Mouse (Mus musculus): ENCODE data around the gene Ikzf3. TPM values are rescaled to one million over a fixed set of nuclear protein-coding genes. Genes with fewer than 3 reads are reported as not detected.

Gene Ikzf3
- polyA plus RNA-seq, 1 experiment from 2014 or later = 0.20 TPM

DNA sequence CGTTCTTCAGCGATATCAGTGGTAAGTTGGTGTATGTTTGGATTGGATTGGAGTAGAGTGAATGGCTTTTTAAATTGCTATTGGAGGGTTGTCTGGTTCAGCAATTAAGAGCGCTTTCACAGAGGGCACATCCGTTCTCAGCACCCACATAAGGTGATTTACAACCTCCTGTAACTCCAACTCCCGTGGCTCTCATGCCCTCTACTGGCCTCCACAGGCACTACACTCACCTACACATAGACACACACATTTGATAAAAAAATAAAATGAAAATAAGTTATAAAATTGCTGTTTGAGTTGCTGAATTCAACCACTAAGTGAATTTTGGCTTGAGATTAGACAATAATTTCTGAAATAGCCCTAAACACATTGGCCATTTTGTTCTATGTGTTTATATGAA, 5.5 kb downstream of the Ikzf3 start:
- Histone ChIP-seq H3K36me3 (ENCODE audit: control insufficient read depth, insufficient read depth, low read length) (no peaks in the 10 kb centered on the region), H3K27me3 (ENCODE audit: control insufficient read depth, insufficient read depth, low read length) (peaks cover 23% of the 10 kb centered on the region), H3K4me3 (ENCODE audit: low read depth, low read length) (no peak overlapping the region), H3K9ac (replicated peaks; ENCODE audit: low read depth, low read length) (no peak overlapping the region), H3K9me3 (ENCODE audit: control insufficient read depth, low read length) (no peaks in the 10 kb centered on the region), H3K27ac (ENCODE audit: low read depth, low read length) (no peak overlapping the region), H3K4me1 (ENCODE audit: control insufficient read depth, insufficient read depth, low read length) (no peaks in the 10 kb centered on the region), H3K4me2 (ENCODE audit: low read depth, low read length) (no peak overlapping the region)
- ATAC-seq (ENCODE audit: low read depth) = no peak
- WGBS = 77% methylated on average over 5 of the region's 5 CpGs

DNA sequence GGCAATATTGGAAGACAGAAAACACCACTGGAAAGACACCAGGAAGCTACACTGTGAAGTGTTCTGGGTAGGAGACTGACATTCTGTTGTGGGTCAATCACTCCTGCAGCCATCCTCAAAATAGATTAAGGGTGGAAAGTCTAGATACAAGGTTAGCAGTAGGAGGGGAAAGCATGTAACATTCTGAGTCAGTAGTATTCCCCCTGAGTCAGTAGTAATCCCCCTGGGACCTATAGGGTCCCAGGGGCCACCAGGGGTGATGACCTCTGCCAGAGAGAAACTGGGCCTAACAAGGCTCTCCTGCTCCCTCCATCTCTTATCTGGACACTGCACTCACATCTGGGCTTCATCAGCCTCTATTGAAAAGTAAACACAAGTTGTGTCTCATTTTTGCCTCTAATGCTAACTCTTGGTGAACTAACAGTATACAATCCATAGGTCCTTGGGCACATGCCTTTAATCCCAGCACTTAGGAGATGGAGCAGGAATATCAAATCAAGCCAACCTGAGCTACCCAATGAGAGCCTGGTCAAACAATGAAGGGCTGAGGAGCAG, 8.3 kb downstream of the Ikzf3 start:
- Histone ChIP-seq H3K4me3 (ENCODE audit: low read depth, low read length) (no peak overlapping the region), H3K4me2 (ENCODE audit: low read depth, low read length) (no peak overlapping the region), H3K9ac (replicated peaks; ENCODE audit: low read depth, low read length) (no peak overlapping the region), H3K36me3 (ENCODE audit: control insufficient read depth, insufficient read depth, low read length) (no peaks in the 10 kb centered on the region), H3K9me3 (ENCODE audit: control insufficient read depth, low read length) (no peaks in the 10 kb centered on the region), H3K27ac (ENCODE audit: low read depth, low read length) (no peak overlapping the region), H3K4me1 (ENCODE audit: control insufficient read depth, insufficient read depth, low read length) (no peaks in the 10 kb centered on the region), H3K27me3 (ENCODE audit: control insufficient read depth, insufficient read depth, low read length) (peaks cover 3% of the 10 kb centered on the region)
- ATAC-seq (ENCODE audit: low read depth) = no peak

DNA sequence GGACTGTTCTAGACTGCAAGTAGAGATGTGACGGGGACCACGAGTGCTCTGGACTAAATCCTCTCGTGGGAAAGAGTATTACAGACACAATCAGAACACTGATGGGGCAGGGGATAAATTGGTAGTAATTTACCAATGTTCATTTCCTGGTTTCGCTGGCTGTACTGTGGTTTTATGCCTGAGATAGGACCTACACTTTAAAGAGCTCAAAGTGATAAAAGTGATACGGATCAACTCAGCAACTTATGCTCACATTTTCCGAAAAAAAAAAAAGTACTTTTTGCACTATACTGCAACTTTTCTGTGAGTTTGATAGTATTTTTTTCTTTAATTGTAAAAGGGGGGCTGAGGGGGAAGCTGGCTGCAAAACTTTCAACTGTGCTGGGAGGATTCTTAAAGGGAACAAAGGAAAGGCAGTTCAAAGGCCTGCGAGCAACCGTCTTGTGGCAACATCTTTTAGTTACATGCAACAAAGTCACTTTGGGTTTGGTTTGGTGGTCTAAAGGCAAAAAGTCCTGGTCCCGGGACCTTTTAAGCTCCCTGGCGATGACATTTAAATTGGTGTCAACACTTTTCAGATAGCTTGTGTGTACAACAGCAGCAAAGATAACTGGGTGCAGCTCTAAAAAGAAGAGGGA, 18.9 kb downstream of the Ikzf3 start:
- 73% methylated on average over 10 of the region's 10 CpGs for WGBS
- Histone ChIP-seq H3K9ac (replicated peaks; ENCODE audit: low read depth, low read length) (no peak overlapping the region), H3K4me3 (ENCODE audit: low read depth, low read length) (no peak overlapping the region), H3K27ac (ENCODE audit: low read depth, low read length) (no peak overlapping the region), H3K36me3 (ENCODE audit: control insufficient read depth, insufficient read depth, low read length) (no peaks in the 10 kb centered on the region), H3K4me1 (ENCODE audit: control insufficient read depth, insufficient read depth, low read length) (no peaks in the 10 kb centered on the region), H3K4me2 (ENCODE audit: low read depth, low read length) (no peak overlapping the region), H3K27me3 (ENCODE audit: control insufficient read depth, insufficient read depth, low read length) (no peaks in the 10 kb centered on the region), H3K9me3 (ENCODE audit: control insufficient read depth, low read length) (no peaks in the 10 kb centered on the region)
- ATAC-seq (ENCODE audit: low read depth) = no peak

DNA sequence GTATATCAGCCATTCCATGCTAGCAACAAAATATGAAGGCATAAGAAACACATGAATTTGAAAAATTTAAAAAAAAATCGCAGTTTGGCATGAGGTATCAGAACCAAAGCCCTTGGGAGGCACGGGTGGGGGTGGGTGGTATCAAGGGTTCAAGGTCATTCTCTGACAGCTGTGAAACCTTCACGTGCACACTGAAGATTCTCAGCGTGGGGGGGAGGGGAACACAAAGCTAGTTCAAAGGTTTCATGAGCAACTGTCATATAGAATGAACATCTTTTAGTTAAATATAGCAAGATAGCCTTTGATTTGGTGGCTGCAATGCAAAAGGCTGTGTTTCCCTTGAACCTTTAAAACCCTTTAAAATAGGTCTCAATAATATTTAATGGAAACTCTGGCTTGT, 20.7 kb downstream of the Ikzf3 start:
- no peaks in the 10 kb centered on the region for H3K4me1 ChIP-seq (ENCODE audit: control insufficient read depth, insufficient read depth, low read length)
- H3K27me3 ChIP-seq (ENCODE audit: control insufficient read depth, insufficient read depth, low read length) = no peaks in the 10 kb centered on the region
- H3K27ac ChIP-seq (ENCODE audit: low read depth, low read length) = no peak overlapping the region
- no peaks in the 10 kb centered on the region for H3K36me3 ChIP-seq (ENCODE audit: control insufficient read depth, insufficient read depth, low read length)
- H3K9ac ChIP-seq (replicated peaks; ENCODE audit: low read depth, low read length) = no peak overlapping the region
- no peak overlapping the region for H3K4me3 ChIP-seq (ENCODE audit: low read depth, low read length)
- H3K9me3 ChIP-seq (ENCODE audit: control insufficient read depth, low read length) = no peaks in the 10 kb centered on the region
- 64% methylated on average over 4 of the region's 4 CpGs for WGBS
- no peak overlapping the region for H3K4me2 ChIP-seq (ENCODE audit: low read depth, low read length)
- ATAC-seq (ENCODE audit: low read depth) = no peak

DNA sequence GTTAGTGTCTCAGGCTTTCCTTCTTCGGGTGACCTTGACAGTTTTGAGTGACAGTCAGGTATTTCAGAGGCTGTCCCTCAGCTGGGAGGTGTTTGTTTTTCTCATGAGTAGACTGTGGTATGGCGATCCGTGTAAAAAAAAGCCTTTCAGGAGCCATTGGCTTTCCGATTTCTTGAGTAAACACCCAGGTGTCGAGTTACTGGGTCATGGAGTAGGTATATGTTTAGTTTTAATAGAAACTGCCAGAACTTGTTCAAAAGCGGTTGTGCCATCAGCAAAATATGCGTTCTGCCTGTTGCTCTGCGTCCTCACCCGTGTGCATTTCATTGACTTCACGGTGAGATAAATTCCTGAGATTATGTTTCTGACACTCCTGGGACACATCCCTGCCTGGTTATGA, 25.4 kb downstream of the Ikzf3 start:
- WGBS = 66% methylated on average over 10 of the region's 10 CpGs
- Histone ChIP-seq H3K4me3 (ENCODE audit: low read depth, low read length) (no peak overlapping the region), H3K27me3 (ENCODE audit: control insufficient read depth, insufficient read depth, low read length) (no peaks in the 10 kb centered on the region), H3K27ac (ENCODE audit: low read depth, low read length) (no peak overlapping the region), H3K36me3 (ENCODE audit: control insufficient read depth, insufficient read depth, low read length) (no peaks in the 10 kb centered on the region), H3K9ac (replicated peaks; ENCODE audit: low read depth, low read length) (no peak overlapping the region), H3K4me2 (ENCODE audit: low read depth, low read length) (no peak overlapping the region), H3K9me3 (ENCODE audit: control insufficient read depth, low read length) (no peaks in the 10 kb centered on the region), H3K4me1 (ENCODE audit: control insufficient read depth, insufficient read depth, low read length) (no peaks in the 10 kb centered on the region)
- no peak for ATAC-seq (ENCODE audit: low read depth)

DNA sequence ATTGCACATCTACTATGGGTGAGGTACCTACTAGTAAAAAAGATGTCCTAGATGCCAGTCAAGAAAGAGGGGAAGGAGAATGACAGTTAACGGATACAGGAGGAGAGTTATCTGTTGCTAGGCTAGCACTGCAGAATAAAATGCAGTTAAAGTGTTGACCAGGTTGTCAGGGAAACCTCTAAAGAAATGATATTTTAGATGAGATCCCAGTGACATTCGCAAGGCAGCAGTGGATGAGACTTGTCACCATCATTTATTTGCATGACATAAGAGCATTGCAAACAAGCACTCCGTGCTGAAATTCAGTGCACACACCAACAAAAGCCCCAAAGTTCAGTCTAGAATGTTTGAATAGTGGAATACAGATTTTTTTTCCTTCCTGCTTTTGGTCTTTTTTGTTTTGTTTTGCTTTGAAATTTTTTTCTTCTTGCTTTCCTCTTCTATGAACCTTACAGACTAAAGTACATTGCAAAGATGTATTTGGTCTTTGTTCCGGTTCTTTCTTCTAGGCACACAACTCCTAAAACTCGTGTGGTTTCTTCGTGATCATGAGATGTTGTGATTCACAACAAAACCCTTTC, 32.4 kb downstream of the Ikzf3 start:
- ATAC-seq (ENCODE audit: low read depth) = no peak
- WGBS = 65% methylated on average over 6 of the region's 6 CpGs
- no peaks in the 10 kb centered on the region for H3K4me1 ChIP-seq (ENCODE audit: control insufficient read depth, insufficient read depth, low read length)
- H3K4me2 ChIP-seq (ENCODE audit: low read depth, low read length) = no peak overlapping the region
- no peak overlapping the region for H3K4me3 ChIP-seq (ENCODE audit: low read depth, low read length)
- H3K27me3 ChIP-seq (ENCODE audit: control insufficient read depth, insufficient read depth, low read length) = no peaks in the 10 kb centered on the region
- H3K27ac ChIP-seq (ENCODE audit: low read depth, low read length) = no peak overlapping the region
- no peaks in the 10 kb centered on the region for H3K36me3 ChIP-seq (ENCODE audit: control insufficient read depth, insufficient read depth, low read length)
- no peaks in the 10 kb centered on the region for H3K9me3 ChIP-seq (ENCODE audit: control insufficient read depth, low read length)
- no peak overlapping the region for H3K9ac ChIP-seq (replicated peaks; ENCODE audit: low read depth, low read length)

DNA sequence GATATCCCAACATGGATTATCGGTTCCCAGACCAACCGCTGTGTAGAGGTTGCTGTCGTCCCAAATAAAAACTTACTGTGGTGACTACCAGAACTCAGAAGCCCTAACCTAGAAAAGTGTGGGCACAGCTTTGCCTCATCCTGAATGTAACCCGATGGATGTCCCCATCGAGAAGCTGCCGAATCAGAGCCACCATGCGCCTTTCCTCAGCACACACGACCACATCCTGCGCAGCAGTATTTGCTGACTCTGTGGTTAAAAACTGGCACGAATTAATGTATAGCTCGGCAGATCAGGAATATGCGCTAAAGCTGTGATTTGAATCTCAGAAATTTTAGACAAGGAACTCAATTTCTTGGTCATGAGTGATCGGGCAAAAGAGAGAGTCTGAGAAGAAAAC, 33.0 kb downstream of the Ikzf3 start:
- Histone ChIP-seq H3K27ac (ENCODE audit: low read depth, low read length) (no peak overlapping the region), H3K36me3 (ENCODE audit: control insufficient read depth, insufficient read depth, low read length) (no peaks in the 10 kb centered on the region), H3K9me3 (ENCODE audit: control insufficient read depth, low read length) (no peaks in the 10 kb centered on the region), H3K4me2 (ENCODE audit: low read depth, low read length) (no peak overlapping the region), H3K9ac (replicated peaks; ENCODE audit: low read depth, low read length) (no peak overlapping the region), H3K27me3 (ENCODE audit: control insufficient read depth, insufficient read depth, low read length) (no peaks in the 10 kb centered on the region), H3K4me1 (ENCODE audit: control insufficient read depth, insufficient read depth, low read length) (no peaks in the 10 kb centered on the region), H3K4me3 (ENCODE audit: low read depth, low read length) (no peak overlapping the region)
- 96% methylated on average over 13 of the region's 13 CpGs for WGBS
- ATAC-seq (ENCODE audit: low read depth) = no peak

DNA sequence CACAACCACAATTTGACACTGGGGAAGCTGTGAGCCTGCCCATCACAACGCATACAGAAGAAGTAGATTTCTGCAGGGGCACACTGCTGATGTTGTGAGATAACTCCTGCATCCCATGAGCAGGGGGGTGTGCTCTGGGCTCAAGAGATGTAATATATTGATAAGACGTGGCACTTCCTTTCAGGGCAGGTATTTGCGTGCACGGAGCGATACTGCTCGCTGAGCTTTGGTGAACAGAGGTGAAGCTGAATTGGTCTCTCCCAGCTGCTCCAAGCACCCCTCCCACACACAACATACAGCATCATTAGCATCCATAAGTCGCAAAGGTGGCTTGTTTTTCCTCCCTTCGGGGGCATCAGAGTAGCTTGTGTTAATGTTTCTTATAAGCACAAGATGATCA, 35.7 kb downstream of the Ikzf3 start:
- Histone ChIP-seq H3K36me3 (ENCODE audit: control insufficient read depth, insufficient read depth, low read length) (no peaks in the 10 kb centered on the region), H3K4me1 (ENCODE audit: control insufficient read depth, insufficient read depth, low read length) (no peaks in the 10 kb centered on the region)
- no peak for ATAC-seq (ENCODE audit: low read depth)

DNA sequence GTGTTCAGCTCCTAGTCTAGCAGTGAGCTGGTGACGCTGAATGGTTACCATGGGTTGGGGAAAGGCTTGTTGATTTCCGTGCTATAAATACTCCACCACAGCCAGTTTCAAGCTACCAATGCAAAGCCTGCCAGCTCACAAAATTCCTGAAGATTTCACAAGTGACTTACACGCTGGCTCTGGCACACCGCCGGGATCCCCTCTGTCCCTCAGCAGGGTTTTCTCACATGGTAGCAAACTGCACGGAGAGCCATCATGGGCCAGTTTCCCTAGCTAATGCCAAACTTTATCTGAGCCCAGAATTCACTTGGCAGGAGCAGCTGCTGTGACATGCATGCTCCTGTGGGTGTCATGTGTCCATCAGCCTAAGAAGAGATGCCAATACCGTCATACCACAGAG, 36.4 kb downstream of the Ikzf3 start:
- Histone ChIP-seq H3K9me3 (ENCODE audit: control insufficient read depth, low read length) (no peaks in the 10 kb centered on the region), H3K27me3 (ENCODE audit: control insufficient read depth, insufficient read depth, low read length) (no peaks in the 10 kb centered on the region), H3K4me2 (ENCODE audit: low read depth, low read length) (no peak overlapping the region), H3K4me3 (ENCODE audit: low read depth, low read length) (no peak overlapping the region), H3K4me1 (ENCODE audit: control insufficient read depth, insufficient read depth, low read length) (no peaks in the 10 kb centered on the region), H3K27ac (ENCODE audit: low read depth, low read length) (no peak overlapping the region), H3K36me3 (ENCODE audit: control insufficient read depth, insufficient read depth, low read length) (no peaks in the 10 kb centered on the region), H3K9ac (replicated peaks; ENCODE audit: low read depth, low read length) (no peak overlapping the region)
- ATAC-seq (ENCODE audit: low read depth) = no peak
- 84% methylated on average over 7 of the region's 7 CpGs for WGBS

More for the DNA sequence above, 35.7 kb downstream of the Ikzf3 start:
- Histone ChIP-seq H3K9me3 (ENCODE audit: control insufficient read depth, low read length) (no peaks in the 10 kb centered on the region), H3K27ac (ENCODE audit: low read depth, low read length) (no peak overlapping the region), H3K27me3 (ENCODE audit: control insufficient read depth, insufficient read depth, low read length) (no peaks in the 10 kb centered on the region), H3K4me3 (ENCODE audit: low read depth, low read length) (no peak overlapping the region), H3K9ac (replicated peaks; ENCODE audit: low read depth, low read length) (no peak overlapping the region), H3K4me2 (ENCODE audit: low read depth, low read length) (no peak overlapping the region)
- 91% methylated on average over 8 of the region's 8 CpGs for WGBS

All from neural tube, embryonic 14.5 days (tissue).